Mouse (Mus musculus): Measurements from ENCODE around the gene Txnrd1.

Gene Txnrd1

GRCm38 (mm10) chr10:82817514-82817913, 16.2 kb upstream of the Txnrd1 start:
- no peak for DNase-seq (ENCODE audit: low read depth in 1 of 2, low spot score in 2 of 2)

DNA sequence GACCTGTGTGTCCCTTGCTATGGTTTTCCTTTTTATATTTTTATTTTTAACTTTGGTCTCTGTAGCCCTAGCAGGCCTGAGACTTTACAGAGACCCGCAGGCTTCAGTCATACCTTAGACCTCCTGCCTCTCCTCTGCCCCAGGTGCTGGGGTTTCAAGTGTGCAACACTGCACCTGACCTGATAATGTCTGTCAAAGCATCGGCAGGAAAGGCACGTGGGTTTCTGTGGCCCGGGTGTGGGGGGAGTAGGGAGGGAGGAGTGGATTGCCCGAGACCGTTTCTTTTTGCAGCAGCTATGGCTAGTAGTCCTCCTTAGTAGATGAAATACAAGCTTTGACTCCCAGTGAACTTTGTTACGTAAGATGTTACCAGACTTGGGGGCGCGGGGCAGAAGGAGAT, 15.8 kb upstream of the Txnrd1 start:
- DNase-seq (ENCODE audit: low read depth in 1 of 2, low spot score in 2 of 2): no peak

GRCm38 (mm10) chr10:82818661-82819060, 15.1 kb upstream of the Txnrd1 start:
- no peak for DNase-seq (ENCODE audit: low read depth in 1 of 2, low spot score in 2 of 2)

GRCm38 (mm10) chr10:82823108-82823778, 10.5 kb upstream of the Txnrd1 start:
- no peak for DNase-seq (ENCODE audit: low read depth in 1 of 2, low spot score in 2 of 2)

- no peak for DNase-seq (ENCODE audit: low read depth in 1 of 2, low spot score in 2 of 2)
Observed at GRCm38 (mm10) chr10:82823779-82824177, 10.0 kb upstream of the Txnrd1 start.

- no peak for DNase-seq (ENCODE audit: low read depth in 1 of 2, low spot score in 2 of 2)
Observed at GRCm38 (mm10) chr10:82824541-82824940, 9.2 kb upstream of the Txnrd1 start.

DNA sequence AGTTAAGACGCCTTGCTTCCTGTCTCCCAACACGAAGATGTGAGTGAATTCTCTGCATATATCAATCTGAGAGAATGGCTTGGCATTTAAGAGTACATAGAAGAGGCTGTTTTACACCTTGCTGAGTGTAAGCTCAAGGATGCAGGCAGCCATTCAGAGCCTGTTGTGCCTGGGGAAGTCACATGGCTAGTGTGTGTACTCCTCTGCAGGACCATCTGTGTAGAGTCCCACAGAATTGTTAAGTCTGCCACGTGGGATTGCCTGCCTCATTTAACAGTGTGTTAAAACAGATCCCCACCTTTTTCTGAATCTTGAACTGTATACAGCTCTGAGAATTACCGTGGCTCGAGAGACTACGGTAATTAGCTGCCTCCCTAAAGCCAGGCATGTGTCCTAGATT, 7.2 kb upstream of the Txnrd1 start:
- DNase-seq (ENCODE audit: low read depth in 1 of 2, low spot score in 2 of 2): no peak

DNA sequence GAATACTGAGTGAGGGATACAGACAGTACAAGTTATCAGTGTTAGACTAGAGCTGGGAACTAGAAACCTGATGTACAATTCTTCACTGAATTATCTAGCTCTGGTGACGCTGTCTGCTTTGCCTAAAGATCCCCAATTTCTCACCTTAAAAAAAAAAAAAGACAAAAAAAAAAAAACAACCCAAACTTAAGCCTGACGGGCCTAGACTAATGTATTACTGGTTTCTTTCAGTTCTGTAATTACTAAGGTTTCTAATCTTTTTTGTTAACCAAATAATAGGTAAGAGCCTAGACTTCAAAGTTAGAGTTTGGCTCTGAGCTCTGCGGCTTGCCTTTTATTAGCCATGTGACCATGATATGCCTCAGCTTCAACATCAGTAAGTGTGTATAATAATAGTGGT, 2.1 kb downstream of the Txnrd1 start:
- DNase-seq (ENCODE audit: low read depth in 1 of 2, low spot score in 2 of 2): no peak

GRCm38 (mm10) chr10:82838390-82838789, 4.6 kb downstream of the Txnrd1 start:
- DNase-seq (ENCODE audit: low read depth in 1 of 2, low spot score in 2 of 2): no peak

DNA sequence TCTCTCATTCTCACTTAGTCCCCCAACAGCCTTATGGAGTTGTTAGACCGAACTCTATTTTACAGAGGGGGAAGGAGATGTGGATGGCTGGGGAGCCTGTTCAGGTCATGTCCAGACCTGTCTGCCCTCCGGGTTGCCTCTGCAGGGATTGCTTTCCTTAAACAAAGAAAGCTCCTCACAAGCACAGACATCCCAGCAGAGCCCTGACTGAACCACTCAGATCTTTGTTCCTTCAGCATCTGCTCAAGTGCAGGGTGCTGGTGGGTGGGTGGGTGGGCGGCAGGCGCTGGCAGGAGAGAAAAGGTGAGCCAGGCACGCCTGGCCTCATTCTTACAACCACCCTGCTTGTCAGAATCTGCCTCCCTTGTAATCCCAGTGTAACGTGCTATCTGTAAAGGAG, 10.3 kb downstream of the Txnrd1 start:
- no peak for DNase-seq (ENCODE audit: low read depth in 1 of 2, low spot score in 2 of 2)

DNA sequence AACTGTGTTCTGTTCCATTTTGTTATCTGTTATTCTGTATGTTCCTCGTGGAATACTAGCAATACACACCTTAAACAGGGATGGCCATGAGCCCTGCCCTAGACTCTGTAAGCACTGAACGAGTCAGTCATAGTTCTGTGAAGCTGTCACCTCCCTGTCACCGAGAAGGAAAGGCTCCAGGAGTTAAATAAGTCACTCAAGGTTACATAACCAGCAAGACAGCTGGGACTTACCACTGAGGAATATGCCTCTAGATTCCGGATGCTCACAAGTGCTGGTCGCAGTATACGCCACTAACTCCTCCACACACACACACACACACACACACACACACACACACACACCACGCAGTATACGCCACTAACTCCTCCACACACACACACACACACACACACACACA, 11.0 kb downstream of the Txnrd1 start:
- no peak for DNase-seq (ENCODE audit: low read depth in 1 of 2, low spot score in 2 of 2)

DNA sequence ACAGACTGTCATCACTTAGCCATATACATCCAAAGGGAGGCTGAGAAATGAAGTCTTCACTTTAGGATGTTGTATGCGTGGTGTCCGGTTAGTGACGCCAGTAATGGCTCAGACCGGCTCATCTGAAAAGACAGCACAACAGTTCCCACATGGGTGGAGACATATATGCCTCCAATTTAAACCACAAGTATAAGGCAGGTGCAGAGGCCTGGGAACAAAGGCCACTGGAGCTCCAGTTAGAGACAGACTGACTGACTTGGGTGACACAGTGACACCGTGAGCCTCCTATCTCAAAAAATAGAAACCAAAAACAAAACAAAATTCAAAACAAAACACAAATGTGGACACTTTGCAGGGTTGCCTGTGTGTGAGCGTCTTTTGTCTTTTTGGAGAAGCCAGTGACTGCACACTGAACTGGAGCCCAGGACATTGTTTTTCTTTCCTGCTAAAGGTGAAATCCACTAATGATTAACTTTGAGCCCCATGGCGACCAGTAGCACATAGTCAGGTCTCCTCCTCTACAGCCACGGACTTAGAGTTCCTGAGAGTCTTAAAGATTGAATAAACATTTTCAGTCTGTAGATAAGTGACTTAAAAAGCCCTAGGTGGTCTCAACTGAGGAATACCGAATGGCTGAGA, 14.2 kb downstream of the Txnrd1 start:
- no peak for DNase-seq (ENCODE audit: low read depth in 1 of 2, low spot score in 2 of 2)

DNA sequence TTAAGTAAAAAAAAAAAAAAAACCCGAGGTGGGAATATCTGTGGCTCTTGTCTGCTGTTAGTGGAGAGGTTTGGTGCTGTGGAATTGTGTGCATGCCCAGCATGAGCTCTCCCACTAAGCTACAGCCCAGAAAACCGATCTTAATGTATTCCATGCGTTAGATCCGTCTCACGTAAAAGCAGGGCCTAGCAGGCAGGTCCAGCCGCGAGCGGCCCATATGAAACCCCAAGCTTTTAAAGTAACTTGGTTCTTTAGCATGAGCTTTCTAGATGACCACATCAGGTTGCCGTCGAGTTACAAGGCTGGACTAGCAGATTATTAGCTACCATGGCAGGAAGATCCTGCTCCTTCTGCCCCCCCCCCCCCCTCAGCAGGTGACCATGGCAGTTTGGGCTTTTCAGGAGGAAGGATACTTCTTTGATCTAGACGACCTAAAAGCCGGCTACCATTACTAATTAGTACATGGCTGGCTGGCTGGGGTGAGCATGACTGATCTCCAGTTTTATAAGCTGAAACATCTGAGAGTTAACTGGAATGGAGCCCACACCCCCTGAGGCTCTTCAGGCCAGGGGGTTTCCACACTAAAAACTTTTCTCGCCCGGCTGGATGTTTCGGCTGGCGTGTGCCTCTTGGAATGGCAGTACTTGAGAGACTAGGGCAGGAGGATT, 16.1 kb downstream of the Txnrd1 start:
- no peak for DNase-seq (ENCODE audit: low read depth in 1 of 2, low spot score in 2 of 2)

- DNase-seq (ENCODE audit: low read depth in 1 of 2, low spot score in 2 of 2): no peak
Observed at GRCm38 (mm10) chr10:82850354-82850752, 16.6 kb downstream of the Txnrd1 start.

GRCm38 (mm10) chr10:82851751-82852150, 18.0 kb downstream of the Txnrd1 start:
- no peak for DNase-seq (ENCODE audit: low read depth in 1 of 2, low spot score in 2 of 2)

GRCm38 (mm10) chr10:82858032-82858680, 24.4 kb downstream of the Txnrd1 start:
- no peak for DNase-seq (ENCODE audit: low read depth in 1 of 2, low spot score in 2 of 2)

GRCm38 (mm10) chr10:82858691-82859532, 25.2 kb downstream of the Txnrd1 start:
- DNase-seq (ENCODE audit: low read depth in 1 of 2, low spot score in 2 of 2): peak; percentile 81 to 85

GRCm38 (mm10) chr10:82859533-82859915, 25.8 kb downstream of the Txnrd1 start:
- DNase-seq (ENCODE audit: low read depth in 1 of 2, low spot score in 2 of 2): peak in 1 of 2 experiments; percentile 10

DNA sequence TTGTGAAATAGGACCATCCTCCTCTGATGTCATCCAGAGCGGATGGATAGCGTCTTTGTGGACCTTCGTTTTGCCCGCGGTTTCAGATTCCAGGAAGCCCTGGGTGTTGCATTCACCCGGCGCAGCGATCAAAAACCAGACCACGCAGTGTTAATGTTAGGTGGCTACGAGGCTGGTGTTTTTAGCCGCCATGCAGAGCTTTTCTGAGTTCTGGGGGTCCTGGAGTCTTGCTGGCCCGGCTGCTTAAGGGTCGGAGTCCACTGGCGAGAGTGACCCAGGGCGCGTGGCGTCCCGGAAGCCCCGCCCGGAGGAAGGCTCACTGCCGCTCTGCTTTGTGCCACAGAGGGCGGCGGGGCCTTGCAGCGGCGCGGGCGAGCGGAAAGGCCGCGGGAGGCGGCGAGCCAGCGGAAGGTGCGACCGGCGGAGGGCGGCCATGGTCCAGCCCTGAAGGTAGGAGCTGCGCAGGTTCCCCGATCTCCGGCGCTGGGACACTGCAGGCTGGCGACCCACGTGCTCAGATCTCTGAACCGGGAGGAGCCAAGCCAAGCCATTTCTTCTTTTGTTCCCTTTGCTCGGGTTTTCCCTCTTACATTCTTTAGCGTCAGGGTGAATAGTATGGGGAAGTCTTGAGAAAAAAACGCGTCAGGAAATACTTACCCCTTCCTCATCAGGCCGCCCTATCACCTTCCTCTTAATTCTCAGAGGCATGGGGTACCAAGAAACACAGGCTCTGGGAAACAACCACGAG, 26.6 kb downstream of the Txnrd1 start:
- DNase-seq (ENCODE audit: low read depth in 1 of 2, low spot score in 2 of 2): peak; percentile 24 to 59

- DNase-seq (ENCODE audit: low read depth in 1 of 2, low spot score in 2 of 2): no peak
Observed at GRCm38 (mm10) chr10:82860929-82861315, 27.2 kb downstream of the Txnrd1 start.

All from monocyte, adult 2 months (primary cell).